Mouse (Mus musculus): ENCODE results near the gene Mast1. TPM values are rescaled to one million over a fixed set of nuclear protein-coding genes. Genes with fewer than 3 reads are reported as not detected.

The Mast1 gene
- total and polyA plus RNA-seq, 3 experiments, result 0.21 to 0.34 TPM; not detected in 1

DNA sequence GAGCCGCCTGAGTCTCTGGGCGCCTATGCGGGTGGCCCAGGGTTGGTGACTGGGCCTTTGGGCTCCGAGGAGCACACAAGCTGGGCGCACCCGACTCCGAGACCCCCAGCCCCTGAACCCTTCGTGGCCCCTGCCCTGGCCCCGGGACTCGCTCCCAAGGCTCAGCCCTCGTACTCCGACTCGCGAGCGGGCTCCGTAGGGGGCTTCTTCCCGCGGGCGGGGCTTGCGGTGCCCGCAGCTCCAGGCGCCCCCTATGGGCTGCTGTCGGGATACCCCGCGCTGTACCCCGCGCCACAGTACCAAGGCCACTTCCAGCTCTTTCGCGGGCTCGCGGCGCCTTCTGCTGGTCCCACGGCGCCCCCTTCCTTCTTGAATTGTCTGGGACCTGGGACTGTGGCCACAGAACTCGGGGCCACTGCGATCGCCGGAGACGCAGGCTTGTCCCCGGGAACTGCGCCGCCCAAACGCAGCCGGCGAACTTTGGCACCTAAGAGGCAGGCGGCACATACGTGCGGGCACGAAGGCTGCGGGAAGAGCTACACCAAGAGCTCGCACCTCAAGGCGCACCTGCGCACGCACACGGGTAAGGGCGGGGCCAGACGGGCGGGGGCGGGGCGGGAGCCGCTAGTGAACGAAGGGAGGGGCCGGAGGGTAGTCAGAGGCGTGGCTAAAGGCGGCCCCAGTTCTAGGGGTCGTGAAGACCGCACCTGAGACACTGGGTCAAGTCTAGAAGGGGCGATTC is 34.1 kb downstream of the Mast1 start (continued):
- TF ChIP-seq ZC3H11A (IDR thresholded peaks at IDR 0.05; ENCODE audit: low read depth, low read length), result no peak
- TF ChIP-seq EP300 (IDR thresholded peaks at IDR 0.05; ENCODE audit: low read length), result no peak
- no peak for TF ChIP-seq MYC (IDR thresholded peaks at IDR 0.05; ENCODE audit: low read depth, low read length)
- TF ChIP-seq ELF1 (IDR thresholded peaks at IDR 0.05; ENCODE audit: low read depth, low read length), result peak; percentile 55; the same call in 1 of the 2 replicates
- TF ChIP-seq HCFC1 (IDR thresholded peaks at IDR 0.05; ENCODE audit: low read depth, low read length), result peak; percentile 50
- 0 out of 2 replicates have a peak, but pooled peaks have one; percentile 39 for TF ChIP-seq IRF4 (IDR thresholded peaks at IDR 0.05; ENCODE audit: low read depth, low read length)
- peak; percentile 60; the same call in 1 of the 2 replicates for TF ChIP-seq UBTF (IDR thresholded peaks at IDR 0.05; ENCODE audit: low read depth, low read length)
- no peak; the same call in 1 of the 2 replicates for TF ChIP-seq MXI1 (IDR thresholded peaks at IDR 0.05; ENCODE audit: low read depth, low read length)
- TF ChIP-seq MAZ (IDR thresholded peaks at IDR 0.05; ENCODE audit: low read depth, low read length), result peak; percentile 63; the same call in 1 of the 2 replicates
- TF ChIP-seq MAX (IDR thresholded peaks at IDR 0.05; ENCODE audit: low read length), result peak; percentile 43; the same call in 1 of the 2 replicates
- TF ChIP-seq USF1 (IDR thresholded peaks at IDR 0.05; ENCODE audit: low read depth, low read length), result no peak
- TF ChIP-seq CHD1 (IDR thresholded peaks at IDR 0.05; ENCODE audit: low read depth, low read length), result no peak
- no peak for TF ChIP-seq E2F4 (IDR thresholded peaks at IDR 0.05; ENCODE audit: insufficient replicate concordance, low read depth, low read length)
- no peak for TF ChIP-seq PAX5 (IDR thresholded peaks at IDR 0.05; ENCODE audit: low read length)
- TF ChIP-seq TCF12 (IDR thresholded peaks at IDR 0.05; ENCODE audit: low read depth, low read length), result peak; percentile 47; the same call in 1 of the 2 replicates
- peak in 1 of 2 experiments; percentile 98; a peak in 2 of 4 replicates for TF ChIP-seq CTCF (conservative IDR thresholded peaks at IDR 0.05 in 1 of 2, IDR thresholded peaks at IDR 0.05 in 1 of 2; ENCODE audit: low read depth in 2 of 2, low read length in 2 of 2)
- TF ChIP-seq USF2 (conservative IDR thresholded peaks at IDR 0.05; ENCODE audit: low read depth, low read length), result no peak

GRCm38 (mm10) chr8:84902367-84902919 is 34.7 kb downstream of the Mast1 start:
- no peak for DNase-seq (ENCODE audit: extremely low read depth)
- Histone ChIP-seq H3K4me2 (ENCODE audit: insufficient read depth, low read depth, poor library complexity, severe bottlenecking) (peak overlapping the region; percentile 86), H3K36me3 (replicated peaks in 1 of 2; ENCODE audit: control insufficient read depth in 1 of 2, insufficient read depth in 1 of 2, low read length in 1 of 2) (no peaks in the 10 kb centered on the region), H3K4me3 (replicated peaks in 1 of 3; ENCODE audit: low read depth in 2 of 3, low read length in 2 of 3, poor library complexity in 1 of 3) (peak overlapping the region; percentile 61 to 79 (median 63)), H3K9me3 (replicated peaks; ENCODE audit: low read length) (no peaks in the 10 kb centered on the region), H3K9ac (ENCODE audit: insufficient read depth, low read depth) (peak overlapping the region; percentile 63), H3K79me2 (replicated peaks; ENCODE audit: control insufficient read depth, extremely low read depth, insufficient read depth, poor library complexity, severe bottlenecking) (no peaks in the 10 kb centered on the region), H3K27ac (ENCODE audit: insufficient read depth, low read depth) (no peak overlapping the region), H3K4me1 (ENCODE audit: control insufficient read depth in 1 of 2, insufficient read depth in 2 of 2) (peaks cover 2 to 10% of the 10 kb centered on the region in 2 experiments; a peak in 2 of 4 replicates), H3K27me3 (replicated peaks) (peaks cover 21% of the 10 kb centered on the region)
- TF ChIP-seq JUND (conservative IDR thresholded peaks at IDR 0.05; ENCODE audit: low read depth, low read length) (no peak), ZKSCAN1 (IDR thresholded peaks at IDR 0.05; ENCODE audit: borderline replicate concordance, low read depth, low read length) (no peak), SMC3 (IDR thresholded peaks at IDR 0.05; ENCODE audit: low read depth, low read length) (no peak), RAD21 (IDR thresholded peaks at IDR 0.05; ENCODE audit: low read depth, low read length) (no peak), RCOR1 (conservative IDR thresholded peaks at IDR 0.05; ENCODE audit: low read depth, low read length) (no peak), ZC3H11A (IDR thresholded peaks at IDR 0.05; ENCODE audit: low read depth, low read length) (no peak), MXI1 (IDR thresholded peaks at IDR 0.05; ENCODE audit: low read depth, low read length) (no peak), USF1 (IDR thresholded peaks at IDR 0.05; ENCODE audit: low read depth, low read length) (peak; percentile 32), CHD1 (IDR thresholded peaks at IDR 0.05; ENCODE audit: low read depth, low read length) (no peak), TBP (conservative IDR thresholded peaks at IDR 0.05; ENCODE audit: low read depth, low read length) (no peak), MAZ (IDR thresholded peaks at IDR 0.05; ENCODE audit: low read depth, low read length) (no peak), PAX5 (IDR thresholded peaks at IDR 0.05; ENCODE audit: low read length) (no peak), POLR2AphosphoS2 (IDR thresholded peaks at IDR 0.05; ENCODE audit: low read depth, low read length) (no peak), HCFC1 (IDR thresholded peaks at IDR 0.05; ENCODE audit: low read depth, low read length) (no peak), JUN (IDR thresholded peaks at IDR 0.05; ENCODE audit: insufficient read depth, low read depth, low read length) (no peak), BHLHE40 (IDR thresholded peaks at IDR 0.05; ENCODE audit: low read depth, low read length) (peak; percentile 87), UBTF (IDR thresholded peaks at IDR 0.05; ENCODE audit: low read depth, low read length) (no peak)
- in situ Hi-C loops (cut with MboI; ENCODE audit: low pct_ligation_motif_present, low pct_unique_long_range_greater_than_20kb, low sequenced_read_pairs) (no loop called here), dilution Hi-C loops (cut with MboI; ENCODE audit: extremely low pct_ligation_motif_present, extremely low pct_unique_long_range_greater_than_20kb, low sequenced_read_pairs) (no loop called here)

Data from CH12.LX (cell line).